Mouse (Mus musculus) brain, embryonic 18.5 days (tissue): Measurements from ENCODE around the gene St3gal3.

Source experiments
- DNase-seq: peaks from one replicate; pipeline ENCODE4 v3.0.0-alpha.2; 2012; ENCODE audit warnings: low read depth, low spot score

Gene St3gal3

DNA sequence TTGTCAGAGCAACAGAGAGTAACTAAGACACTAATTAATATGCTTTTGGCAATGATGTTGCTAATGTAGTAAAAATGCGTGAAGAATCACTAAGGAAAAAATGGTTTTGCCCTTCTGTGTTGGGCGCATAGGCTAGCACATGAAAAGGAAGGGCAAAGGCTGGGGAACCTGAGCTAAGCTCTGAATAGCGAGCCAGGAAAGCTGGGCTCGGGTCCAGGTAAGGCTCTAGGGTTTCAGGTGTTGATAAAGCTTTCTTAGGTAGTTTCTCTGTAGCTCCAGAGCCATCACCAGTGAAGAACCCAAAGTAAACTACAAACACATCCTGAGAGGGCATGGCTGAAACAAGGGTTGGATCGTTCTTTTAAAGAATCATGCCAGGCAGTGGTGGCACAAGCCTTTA lies 6.8 kb upstream of the St3gal3 start:
- DNase-seq: no peak

DNA sequence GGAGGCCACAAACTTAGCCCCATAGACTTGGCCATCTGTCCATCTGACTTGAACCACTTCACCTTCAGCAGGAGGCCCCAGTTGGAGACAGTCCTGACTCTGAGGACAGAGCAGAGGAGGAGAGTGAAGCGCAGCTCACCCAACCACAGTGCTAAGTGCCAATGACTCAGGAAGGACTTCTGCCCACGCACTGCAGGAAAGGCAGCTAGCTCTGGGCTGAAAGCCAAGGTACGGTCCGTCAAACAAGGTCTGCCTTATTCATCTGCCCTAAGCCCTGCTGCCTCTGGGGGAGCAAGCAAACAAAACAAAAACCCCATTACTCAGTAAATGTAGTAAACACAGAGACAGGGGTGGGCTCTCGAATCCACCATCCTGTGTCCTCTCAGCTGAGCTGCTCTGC lies 4.2 kb upstream of the St3gal3 start:
- peak; percentile 26 for DNase-seq

DNA sequence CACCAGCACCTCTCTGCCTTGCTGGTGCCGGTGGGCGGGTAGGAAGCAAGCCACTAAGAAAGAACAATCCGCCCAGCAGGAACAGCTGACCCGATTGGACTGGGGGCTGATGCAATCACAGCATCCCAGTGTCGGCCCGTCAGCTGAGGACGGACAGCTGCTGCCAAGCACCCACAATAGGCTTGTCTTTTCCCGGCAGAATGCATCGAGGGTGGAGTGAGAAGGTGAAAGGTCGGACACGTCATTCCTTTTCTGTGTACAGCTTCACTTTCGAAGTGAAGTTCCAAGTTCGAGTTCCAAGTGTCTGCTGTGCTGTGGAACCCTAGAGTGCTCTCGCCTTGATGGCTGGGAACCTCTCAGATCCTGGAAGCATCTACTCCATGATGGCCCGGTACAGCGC lies 3.1 kb upstream of the St3gal3 start:
- no peak for DNase-seq

DNA sequence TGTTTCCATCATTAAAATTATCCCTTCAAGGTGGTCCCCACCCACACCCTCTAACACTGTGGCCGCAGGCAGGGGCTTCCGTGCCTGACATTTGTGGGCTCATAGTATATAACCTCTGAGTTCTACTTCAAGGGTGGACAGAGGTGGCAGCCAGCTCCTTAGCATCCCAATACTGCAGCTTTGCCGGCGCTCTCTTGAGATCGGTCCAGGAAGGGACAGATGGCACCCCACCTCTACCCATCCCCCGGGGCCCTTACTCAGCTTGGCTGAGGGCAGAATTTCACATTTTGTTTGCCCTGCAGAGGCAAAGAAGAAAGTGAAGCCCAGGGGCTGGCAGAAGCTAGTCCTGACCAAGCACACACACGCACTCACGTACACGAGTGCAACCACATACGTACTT lies 2.6 kb upstream of the St3gal3 start:
- no peak for DNase-seq

DNA sequence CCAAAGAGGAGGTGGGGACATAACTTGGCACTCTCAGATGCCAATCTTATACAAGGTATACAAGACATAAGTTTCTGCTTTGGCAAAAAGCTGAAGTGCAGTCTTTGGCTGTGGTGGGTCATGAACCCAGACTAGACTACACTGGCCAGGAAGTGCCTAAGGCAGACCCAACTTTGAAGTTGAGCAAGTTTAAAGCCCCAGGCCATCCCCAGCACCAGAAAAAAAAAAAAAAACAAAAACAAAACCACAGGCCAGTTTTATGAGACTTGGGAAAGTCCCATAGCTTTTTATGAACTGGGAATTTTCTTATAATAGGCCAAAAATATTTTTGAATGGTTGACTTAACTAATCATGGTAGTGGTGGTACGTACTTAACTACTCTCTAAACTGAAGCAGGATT lies 700 bp upstream of the St3gal3 start:
- DNase-seq: no peak

DNA sequence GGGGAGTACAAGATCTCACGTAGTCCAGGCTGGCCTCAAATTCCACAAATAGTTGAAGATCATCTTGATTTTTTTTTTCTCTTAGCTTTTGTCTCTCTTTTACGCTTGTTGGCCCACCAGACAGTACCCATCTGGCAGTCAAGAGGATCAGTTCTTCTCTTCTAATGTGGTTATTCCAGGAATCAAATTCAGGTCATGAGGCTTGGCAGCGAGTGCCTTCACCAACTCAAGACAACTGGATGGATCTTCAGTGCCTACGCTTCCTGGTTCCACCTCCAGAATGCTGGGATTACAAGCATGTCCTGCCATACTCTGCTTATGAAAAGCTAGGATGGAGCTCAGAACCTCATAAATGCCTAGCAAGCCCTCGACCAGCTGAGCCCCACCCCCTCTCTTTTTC lies 3.4 kb downstream of the St3gal3 start:
- DNase-seq: no peak

DNA sequence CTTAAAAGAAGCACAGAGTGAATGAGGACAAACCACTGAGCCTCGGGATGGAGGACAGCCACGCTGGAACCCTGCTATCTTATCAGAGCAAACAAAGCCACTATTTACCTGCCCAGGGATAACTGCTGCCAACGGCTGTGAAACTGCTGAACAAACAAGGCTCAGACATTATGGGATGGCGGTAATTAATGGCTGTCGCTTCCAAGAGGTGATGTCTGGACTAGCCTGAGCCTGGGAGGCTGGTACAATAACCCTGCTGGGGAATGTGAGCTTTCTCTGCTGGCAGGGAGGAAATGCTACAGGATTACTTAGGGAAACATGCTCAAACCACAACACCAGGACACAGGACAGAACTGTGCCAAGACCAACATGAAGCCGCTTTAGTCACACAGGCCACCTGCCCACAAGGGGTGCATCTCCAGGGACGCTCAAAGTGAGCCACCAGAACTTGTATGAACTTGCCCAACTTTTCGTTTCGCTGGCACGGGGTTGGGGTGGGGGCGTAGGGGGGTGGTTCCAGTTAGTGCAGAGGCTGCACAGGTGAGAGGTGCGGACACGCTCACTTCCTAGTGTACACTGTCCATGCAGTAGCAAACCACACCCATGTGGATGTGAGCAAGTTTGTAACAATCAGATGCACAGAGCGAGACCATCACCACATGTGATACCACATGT lies 11.5 kb downstream of the St3gal3 start:
- DNase-seq: no peak

DNA sequence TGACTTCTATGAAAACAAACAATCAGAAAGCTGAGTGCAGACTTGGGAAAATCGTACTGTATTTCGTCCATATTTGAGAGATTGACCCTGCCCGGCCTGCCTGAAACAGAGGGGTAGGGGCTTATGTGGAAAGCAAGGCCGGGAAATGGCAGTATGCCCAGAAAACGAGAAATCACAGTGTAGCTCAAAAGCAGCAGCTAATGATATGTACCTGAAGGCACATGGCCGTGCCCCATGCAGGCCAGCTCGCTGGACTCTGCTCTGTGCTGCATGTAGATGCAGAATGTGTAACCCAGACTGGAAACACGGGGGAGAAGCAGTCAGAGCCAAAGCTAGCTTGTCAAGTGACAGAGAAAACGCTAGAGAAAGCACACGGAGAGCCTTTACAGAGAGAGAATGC lies 12.6 kb downstream of the St3gal3 start:
- no peak for DNase-seq

DNA sequence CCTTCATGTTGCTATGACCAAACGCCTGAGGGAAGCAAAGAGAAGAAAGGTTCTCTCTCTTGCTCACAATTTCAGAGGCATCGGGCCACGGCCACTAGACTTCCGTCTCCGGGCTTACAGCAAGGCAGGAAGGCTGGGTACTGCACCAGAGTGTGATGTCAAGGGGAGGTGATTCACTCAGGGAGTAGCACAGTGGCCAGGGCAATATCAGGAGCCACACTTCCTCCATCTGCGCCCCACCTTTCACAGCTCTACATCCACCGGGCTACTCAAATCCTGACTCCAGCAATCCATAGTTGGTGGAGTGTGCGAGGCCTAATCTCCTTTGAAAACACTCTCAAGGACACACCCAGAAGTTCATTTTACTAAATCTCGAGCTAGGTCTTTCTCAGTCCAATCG lies 17.1 kb downstream of the St3gal3 start:
- DNase-seq: no peak

DNA sequence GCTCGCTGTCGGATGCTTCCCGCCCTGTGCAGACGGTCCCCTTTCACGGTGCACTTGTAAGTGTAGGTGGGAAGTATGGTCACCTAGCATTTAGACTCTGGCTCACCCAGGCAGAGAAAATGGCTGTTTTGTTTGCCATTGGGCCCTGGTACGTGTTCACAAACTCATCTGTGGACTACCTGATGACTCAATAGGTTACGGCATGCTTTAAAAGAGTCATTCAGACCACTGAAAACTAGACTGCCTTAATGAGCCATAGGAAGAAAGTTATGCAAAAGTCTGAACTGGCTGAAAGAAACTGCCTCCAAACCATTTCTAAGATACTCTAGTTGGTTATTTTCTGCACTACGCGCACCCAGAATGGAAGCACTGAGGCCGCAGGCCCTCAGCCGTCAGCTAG lies 18.6 kb downstream of the St3gal3 start:
- no peak for DNase-seq

DNA sequence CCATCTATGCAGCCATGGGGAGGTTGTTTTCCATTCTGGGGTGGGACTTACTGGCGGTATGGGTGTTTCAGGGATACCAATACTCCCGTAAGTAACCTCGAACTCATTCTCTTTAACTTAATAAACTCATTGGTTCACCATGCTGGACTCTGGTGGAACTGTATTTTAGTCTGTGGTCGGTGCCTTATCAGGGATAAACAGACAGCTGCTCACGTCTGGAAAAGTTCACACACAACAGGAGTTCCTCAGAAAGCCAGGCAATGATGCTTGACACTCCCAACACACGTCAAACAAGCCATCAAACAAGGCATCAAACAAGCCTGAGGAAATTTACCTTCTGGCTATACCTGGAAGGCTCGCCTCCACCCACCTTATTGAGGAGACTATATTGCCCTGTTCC lies 19.6 kb downstream of the St3gal3 start:
- no peak for DNase-seq

DNA sequence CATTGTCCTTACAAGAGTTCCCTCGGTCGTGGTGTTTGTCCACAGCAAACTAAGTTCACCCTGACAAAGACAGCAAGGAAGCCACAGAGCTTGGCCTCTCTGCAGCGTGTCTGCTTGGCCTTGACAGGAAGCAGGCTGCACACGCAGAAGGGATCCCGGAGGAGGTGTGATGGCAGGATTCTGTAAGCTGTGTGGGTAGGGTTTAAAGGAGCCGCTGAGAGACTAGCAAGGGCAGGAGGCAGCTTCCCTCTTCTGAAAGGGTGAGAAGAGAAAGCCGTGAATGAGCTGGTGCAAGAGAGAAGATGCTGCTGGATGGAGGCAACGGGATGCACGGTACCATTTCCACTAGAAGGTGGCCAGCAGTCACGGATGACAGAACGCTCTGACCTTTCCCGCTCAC lies 22.1 kb downstream of the St3gal3 start:
- DNase-seq: no peak

DNA sequence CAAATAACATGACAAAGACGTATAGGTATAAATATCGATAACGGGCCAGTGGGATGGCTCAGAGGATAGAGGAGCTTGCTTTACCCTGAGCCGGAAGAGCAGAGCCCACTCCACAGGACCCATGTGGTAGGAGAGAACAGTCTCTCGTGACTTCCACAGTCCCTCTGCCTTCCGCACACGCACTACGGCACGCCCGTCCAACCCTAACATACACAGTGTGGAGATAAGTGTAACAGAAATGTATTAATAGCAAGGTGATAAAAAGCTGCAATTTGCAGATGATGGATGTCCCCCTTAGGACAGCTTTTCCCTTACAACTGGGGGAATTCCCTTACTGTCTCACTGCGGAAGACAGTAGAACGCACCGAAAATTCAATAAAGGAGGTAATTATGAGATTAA lies 25.1 kb downstream of the St3gal3 start:
- DNase-seq: no peak

DNA sequence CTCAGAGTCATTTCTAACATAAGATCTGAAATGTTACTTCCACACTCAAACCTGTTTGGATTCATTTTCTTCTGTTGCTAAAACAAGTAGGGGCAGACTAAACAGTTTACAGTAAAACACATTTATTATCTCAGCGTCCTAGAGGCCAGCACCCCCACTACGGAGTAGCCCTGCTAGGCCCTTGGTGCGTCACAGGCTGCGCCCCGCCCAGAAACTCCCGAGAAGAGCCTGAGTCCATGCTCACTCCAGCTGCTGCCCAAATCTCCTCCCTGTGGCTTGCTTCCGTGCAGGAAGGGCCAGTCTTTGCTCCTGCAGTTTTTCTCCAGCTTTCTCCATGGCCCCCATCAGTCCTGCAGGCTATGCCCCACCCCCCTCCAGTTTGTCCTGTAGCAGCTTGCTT lies 25.9 kb downstream of the St3gal3 start:
- DNase-seq: no peak

DNA sequence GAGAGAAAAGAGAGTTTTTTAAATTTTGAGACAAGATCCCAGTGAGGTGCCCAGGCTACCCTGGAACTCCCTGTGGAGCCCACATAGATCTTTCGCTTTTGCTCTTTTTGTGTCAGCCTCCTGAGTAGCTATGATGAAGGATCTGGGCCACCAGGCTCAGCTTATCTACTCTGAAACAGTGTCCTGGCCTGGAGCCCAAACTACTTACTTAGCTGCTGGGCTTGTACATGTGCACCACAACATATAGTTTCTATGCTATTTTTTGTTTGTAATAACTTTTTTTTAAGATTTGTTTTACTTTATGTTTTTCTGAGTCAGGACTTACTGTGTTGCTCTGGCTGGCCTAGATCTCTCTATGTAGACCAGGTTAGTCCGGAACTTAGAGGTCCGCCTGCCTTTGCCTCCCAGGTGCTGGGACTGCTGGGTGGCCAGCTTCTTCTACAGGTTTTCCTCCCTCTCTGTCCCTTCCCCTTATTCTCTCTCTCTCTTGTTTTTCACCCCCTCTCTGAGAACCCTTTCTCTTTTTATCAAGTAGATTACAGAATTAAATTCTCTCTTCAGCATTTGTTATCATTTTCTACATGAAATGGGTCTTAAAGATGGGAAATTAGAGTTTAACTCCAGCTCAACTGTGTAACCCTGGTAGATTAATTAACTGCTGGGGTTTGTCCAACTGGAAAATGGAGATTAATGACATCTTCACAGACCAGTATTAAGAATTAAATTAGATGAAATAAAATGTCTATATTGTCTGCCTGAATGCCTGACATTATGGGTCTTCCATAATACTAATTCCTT lies 29.3 kb downstream of the St3gal3 start:
- DNase-seq: no peak

DNA sequence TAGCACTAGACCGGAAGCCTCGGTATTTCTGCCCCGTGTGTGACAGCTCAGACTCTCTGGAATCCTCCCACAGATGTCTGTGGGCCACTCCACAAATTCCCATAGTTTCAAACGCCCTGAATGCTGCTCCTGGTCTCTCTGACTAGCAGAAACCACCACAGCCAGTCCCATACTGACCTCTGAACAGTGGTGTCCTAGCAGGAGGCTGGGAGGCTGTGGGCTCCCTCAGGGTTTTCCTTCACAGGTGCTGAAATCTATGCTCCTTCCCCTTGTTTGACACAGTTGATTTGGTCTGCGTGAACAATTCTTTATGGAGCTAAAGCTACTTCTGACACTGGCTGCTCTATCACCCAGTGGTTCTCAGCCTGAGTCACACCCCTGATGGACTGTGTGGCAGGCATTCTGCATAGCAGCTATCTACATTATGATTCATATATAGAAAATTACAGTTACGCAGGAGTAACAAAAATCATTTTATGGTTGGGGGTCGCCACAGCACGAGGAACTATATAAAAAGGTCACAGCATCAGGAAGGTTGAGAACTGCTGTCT lies 31.4 kb downstream of the St3gal3 start:
- no peak for DNase-seq

DNA sequence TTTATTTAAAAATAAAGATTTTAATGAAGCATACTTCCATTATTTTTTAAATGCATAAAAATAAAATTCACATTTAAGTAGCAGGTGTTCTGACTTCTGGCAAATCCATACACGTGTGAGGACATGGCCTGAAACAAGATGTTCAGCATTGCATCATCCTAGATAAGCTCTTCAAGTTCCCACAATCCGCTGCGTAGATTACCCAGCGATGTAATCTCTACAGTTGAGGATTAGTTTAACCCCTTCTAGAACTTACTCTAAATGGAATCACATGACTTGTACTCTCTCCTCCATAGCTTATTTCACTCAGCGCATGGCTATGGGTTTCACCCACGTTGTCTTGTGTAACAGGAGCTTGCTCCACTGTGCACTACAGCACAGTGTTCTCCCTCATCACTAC lies 33.2 kb downstream of the St3gal3 start:
- no peak for DNase-seq

DNA sequence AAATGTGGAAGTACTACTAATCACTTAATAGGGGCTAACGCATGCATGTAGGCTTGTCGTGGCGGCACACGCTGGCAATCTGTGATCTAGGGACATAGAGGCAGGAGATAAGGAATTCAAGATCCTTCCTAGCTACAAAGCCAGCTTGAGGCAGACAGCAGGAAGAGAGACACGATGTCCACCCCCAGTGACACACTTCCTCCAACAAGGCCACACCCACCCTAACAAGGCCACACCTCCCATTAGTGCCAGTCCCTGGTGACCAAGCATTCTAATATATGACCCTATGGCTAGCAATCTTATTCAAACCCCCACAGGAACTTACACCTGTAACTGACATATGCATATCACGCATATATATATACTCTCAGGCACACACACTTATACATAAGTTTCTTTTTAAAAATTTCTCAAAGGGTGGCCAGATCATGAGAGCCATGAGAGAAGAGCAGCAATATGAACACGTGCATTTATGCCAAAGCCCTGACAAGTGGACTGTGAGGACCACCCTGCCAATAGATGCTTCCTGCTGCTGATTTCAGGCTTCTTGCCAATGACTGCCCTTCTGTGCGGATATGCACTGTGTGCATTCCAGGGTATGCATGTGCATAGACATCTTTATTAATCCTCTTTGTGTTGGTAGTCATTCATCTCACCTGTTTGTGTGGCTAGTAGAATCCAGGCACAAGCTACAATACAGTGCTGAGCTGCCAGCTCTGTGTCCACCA lies 34.9 kb downstream of the St3gal3 start:
- no peak for DNase-seq

DNA sequence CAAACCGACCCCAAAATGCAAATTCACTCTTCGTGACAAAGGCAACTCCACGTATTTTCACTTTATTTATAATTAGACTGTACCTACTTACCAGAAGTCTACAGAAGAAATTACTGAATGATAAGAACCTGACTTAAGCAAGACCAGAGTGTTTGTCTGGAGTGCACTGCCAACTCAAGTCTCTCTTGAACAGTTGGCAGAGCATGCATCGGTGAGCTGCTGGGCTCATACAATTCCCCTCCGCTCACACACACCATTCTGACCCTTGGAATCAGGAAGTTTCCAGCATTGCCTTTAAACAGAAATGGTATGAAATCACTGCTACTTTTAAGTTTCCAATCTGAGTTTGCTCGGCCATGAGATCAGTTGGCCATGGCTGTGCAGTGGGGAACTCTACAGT lies 36.1 kb downstream of the St3gal3 start:
- DNase-seq: no peak

DNA sequence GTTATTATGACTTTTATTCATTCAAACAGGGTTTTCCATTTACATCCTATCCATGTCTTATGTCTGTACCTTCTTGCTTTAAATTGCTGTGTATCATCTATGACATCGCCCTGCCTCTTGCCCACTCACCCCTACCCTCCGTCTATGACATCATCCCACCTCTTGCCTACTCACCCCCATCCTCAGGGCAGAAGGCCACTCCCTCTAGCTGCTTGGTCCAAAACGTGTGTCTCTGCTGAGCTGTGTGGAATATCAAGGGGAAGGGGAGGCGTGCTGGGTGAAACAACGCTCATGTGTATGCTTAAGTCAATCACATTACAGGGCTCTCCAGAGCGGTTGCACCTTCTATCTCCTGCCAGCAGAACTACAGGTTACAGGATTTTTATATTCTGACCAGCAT lies 38.6 kb downstream of the St3gal3 start:
- no peak for DNase-seq

DNA sequence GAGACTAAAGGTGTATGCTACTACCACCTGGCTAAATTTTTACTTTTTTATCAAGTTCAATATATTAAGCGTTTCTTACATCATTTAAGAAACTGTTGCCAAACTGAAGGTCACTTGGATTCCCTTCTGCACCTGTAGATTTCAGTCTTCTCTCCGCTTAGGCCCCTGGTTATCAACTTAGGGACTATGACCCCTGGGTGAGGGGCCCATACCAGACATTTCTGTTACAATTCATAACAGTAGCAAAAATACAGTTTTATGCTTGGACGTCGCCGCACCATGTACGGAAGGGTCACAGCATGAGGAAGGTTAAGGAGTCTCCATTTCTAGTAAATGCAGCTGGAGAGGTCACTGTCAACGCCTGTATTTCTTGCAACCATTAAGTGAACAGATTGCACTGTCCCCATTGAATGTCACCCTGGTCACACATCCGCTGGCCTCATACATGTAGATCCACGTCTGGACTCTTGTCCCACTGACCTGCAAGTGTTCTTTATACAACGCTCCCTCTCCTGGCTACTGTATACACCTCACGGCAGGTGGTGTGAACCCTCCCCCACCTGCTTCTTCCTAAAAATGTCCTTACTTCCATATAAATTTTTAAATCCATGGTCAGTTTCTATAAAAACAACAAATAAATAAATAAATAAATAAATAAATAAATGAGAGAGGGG lies 41.8 kb downstream of the St3gal3 start:
- no peak for DNase-seq

DNA sequence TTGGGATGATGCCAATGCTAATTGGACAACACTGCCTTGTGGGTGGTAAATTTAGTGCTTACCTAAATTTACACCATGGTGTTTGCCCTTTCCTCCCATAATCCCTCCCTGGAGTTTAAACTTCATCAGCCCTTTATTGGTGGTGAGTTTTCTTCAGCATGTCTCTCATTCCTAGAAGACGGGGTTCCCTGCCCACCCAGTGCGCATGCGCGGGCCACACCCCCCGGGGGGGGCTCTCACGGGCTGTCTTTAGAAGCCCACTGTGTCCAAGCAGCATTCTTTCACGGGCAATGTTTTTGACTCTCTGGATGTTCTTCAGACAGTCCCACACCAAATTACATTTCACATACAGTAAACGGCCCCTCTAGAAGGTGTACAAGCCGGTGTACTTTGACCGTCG lies 44.3 kb downstream of the St3gal3 start:
- no peak for DNase-seq
